Mouse (Mus musculus): ENCODE results near the gene Oas1f. TPM values are rescaled to one million over a fixed set of nuclear protein-coding genes. Genes with fewer than 3 reads are reported as not detected.
"Not testable (repeated sequence)": the region's sequence is repeated elsewhere in the genome, so short reads cannot be mapped to it uniquely, and the experiment has no call there.

The Oas1f gene
- polyA plus RNA-seq, 1 experiment from 2014 or later = not detected

GRCm38 (mm10) chr5:120836731-120837585, 10.2 kb upstream of the Oas1f start:
- 7% methylated on average over 8 of the region's 8 CpGs for WGBS
- Histone ChIP-seq H3K4me1 (replicated peaks) (0 out of 2 replicates have a peak, but pooled peaks cover 4% of the 10 kb centered on the region), H3K27ac (replicated peaks) (no peak overlapping the region), H3K9me3 (no peaks in the 10 kb centered on the region), H3K4me2 (no peak overlapping the region), H3K9ac (no peak overlapping the region), H3K36me3 (no peaks in the 10 kb centered on the region), H3K4me3 (no peak overlapping the region), H3K27me3 (peaks cover 2% of the 10 kb centered on the region; the same call in 1 of the 2 replicates)
- no peak for ATAC-seq (ENCODE audit: low FRiP score, low read depth)

- no peaks in the 10 kb centered on the region for H3K4me1 ChIP-seq (replicated peaks)
- H3K36me3 ChIP-seq = no peaks in the 10 kb centered on the region
- peaks cover 2% of the 10 kb centered on the region; the same call in 1 of the 2 replicates for H3K27me3 ChIP-seq
- 75% methylated on average over 3 of the region's 3 CpGs for WGBS
- H3K4me3 ChIP-seq = no peak overlapping the region
- no peak overlapping the region for H3K27ac ChIP-seq (replicated peaks)
- ATAC-seq (ENCODE audit: low FRiP score, low read depth) = no peak
- no peak overlapping the region for H3K4me2 ChIP-seq
- H3K9ac ChIP-seq = no peak overlapping the region
- H3K9me3 ChIP-seq = no peaks in the 10 kb centered on the region
Measured at GRCm38 (mm10) chr5:120844713-120845112, 2.5 kb upstream of the Oas1f start.

GRCm38 (mm10) chr5:120849601-120850136, 2.5 kb downstream of the Oas1f start:
- Histone ChIP-seq H3K36me3 (no peaks in the 10 kb centered on the region), H3K27ac (replicated peaks) (no peak overlapping the region), H3K4me1 (replicated peaks) (no peaks in the 10 kb centered on the region), H3K4me2 (no peak overlapping the region), H3K9ac (no peak overlapping the region), H3K27me3 (no peaks in the 10 kb centered on the region), H3K9me3 (peaks cover 6% of the 10 kb centered on the region; the same call in 1 of the 2 replicates), H3K4me3 (no peak overlapping the region)
- whole genome bisulfite sequencing = 59% methylated on average over 3 of the region's 3 CpGs
- no peak for ATAC-seq (ENCODE audit: low FRiP score, low read depth)

GRCm38 (mm10) chr5:120859241-120859640, 12.1 kb downstream of the Oas1f start:
- Histone ChIP-seq H3K4me2 (no peak overlapping the region), H3K9ac (no peak overlapping the region), H3K4me3 (no peak overlapping the region), H3K27me3 (no peaks in the 10 kb centered on the region), H3K4me1 (replicated peaks) (no peaks in the 10 kb centered on the region), H3K27ac (replicated peaks) (no peak overlapping the region), H3K36me3 (no peaks in the 10 kb centered on the region), H3K9me3 (peaks cover 4% of the 10 kb centered on the region; the same call in 1 of the 2 replicates)
- no peak for ATAC-seq (ENCODE audit: low FRiP score, low read depth)
- 87% methylated on average over 2 of the region's 2 CpGs for WGBS

GRCm38 (mm10) chr5:120861121-120861520, 14.0 kb downstream of the Oas1f start, which contains the start of gene Oas1h:
Gene Oas1h (plus strand): TSS chr5:120861421.
- H3K9me3 ChIP-seq = no peaks in the 10 kb centered on the region
- no peaks in the 10 kb centered on the region for H3K4me1 ChIP-seq (replicated peaks)
- ATAC-seq (ENCODE audit: low FRiP score, low read depth) = no peak
- no peak within 1 kb of the TSS for H3K4me3 ChIP-seq
- no peaks in the 10 kb centered on the region for H3K36me3 ChIP-seq
- 54% methylated on average over 4 of the region's 4 CpGs for WGBS
- no peak within 1 kb of the TSS for H3K4me2 ChIP-seq
- no peaks in the 10 kb centered on the region for H3K27me3 ChIP-seq
- H3K27ac ChIP-seq (replicated peaks) = no peak within 1 kb of the TSS
- H3K9ac ChIP-seq = no peak within 1 kb of the TSS

GRCm38 (mm10) chr5:120865336-120865860, 18.2 kb downstream of the Oas1f start:
- no peak overlapping the region for H3K4me3 ChIP-seq
- H3K36me3 ChIP-seq = no peaks in the 10 kb centered on the region
- H3K4me1 ChIP-seq (replicated peaks) = no peaks in the 10 kb centered on the region
- H3K9me3 ChIP-seq = no peaks in the 10 kb centered on the region
- no peak overlapping the region for H3K4me2 ChIP-seq
- 80% methylated on average over 3 of the region's 3 CpGs for WGBS
- no peak overlapping the region for H3K27ac ChIP-seq (replicated peaks)
- no peak overlapping the region for H3K9ac ChIP-seq
- ATAC-seq (ENCODE audit: low FRiP score, low read depth) = no peak
- H3K27me3 ChIP-seq = no peaks in the 10 kb centered on the region

- H3K9ac ChIP-seq = no peak overlapping the region
- no peak overlapping the region for H3K4me2 ChIP-seq
- H3K36me3 ChIP-seq = no peaks in the 10 kb centered on the region
- H3K4me3 ChIP-seq = no peak overlapping the region
- no peaks in the 10 kb centered on the region for H3K9me3 ChIP-seq
- ATAC-seq (ENCODE audit: low FRiP score, low read depth) = no peak
- no peak overlapping the region for H3K27ac ChIP-seq (replicated peaks)
- H3K27me3 ChIP-seq = no peaks in the 10 kb centered on the region
- WGBS = 81% methylated on average over 7 of the region's 7 CpGs
- H3K4me1 ChIP-seq (replicated peaks) = no peaks in the 10 kb centered on the region
Measured at GRCm38 (mm10) chr5:120869436-120870015, 22.4 kb downstream of the Oas1f start.

- H3K4me1 ChIP-seq (replicated peaks) = no peaks in the 10 kb centered on the region
- ATAC-seq (ENCODE audit: low FRiP score, low read depth) = no peak
- H3K9me3 ChIP-seq = no peaks in the 10 kb centered on the region
- H3K36me3 ChIP-seq = no peaks in the 10 kb centered on the region
- no peak overlapping the region for H3K4me3 ChIP-seq
- no peaks in the 10 kb centered on the region for H3K27me3 ChIP-seq
- 65% methylated on average over 3 of the region's 3 CpGs for WGBS
- H3K27ac ChIP-seq (replicated peaks) = no peak overlapping the region
- H3K9ac ChIP-seq = no peak overlapping the region
- no peak overlapping the region for H3K4me2 ChIP-seq
Measured at GRCm38 (mm10) chr5:120870081-120870480, 22.9 kb downstream of the Oas1f start.

- no peak overlapping the region for H3K4me2 ChIP-seq
- no peaks in the 10 kb centered on the region for H3K36me3 ChIP-seq
- no peaks in the 10 kb centered on the region for H3K9me3 ChIP-seq
- no peak overlapping the region for H3K27ac ChIP-seq (replicated peaks)
- H3K27me3 ChIP-seq = no peaks in the 10 kb centered on the region
- no peak overlapping the region for H3K4me3 ChIP-seq
- WGBS = 84% methylated on average over 7 of the region's 7 CpGs
- H3K4me1 ChIP-seq (replicated peaks) = no peaks in the 10 kb centered on the region
- ATAC-seq (ENCODE audit: low FRiP score, low read depth) = no peak
- H3K9ac ChIP-seq = no peak overlapping the region
Measured at GRCm38 (mm10) chr5:120870782-120871181, 23.6 kb downstream of the Oas1f start.

GRCm38 (mm10) chr5:120871469-120871868, 24.3 kb downstream of the Oas1f start:
- H3K4me1 ChIP-seq (replicated peaks) = no peaks in the 10 kb centered on the region
- no peaks in the 10 kb centered on the region for H3K27me3 ChIP-seq
- no peak overlapping the region for H3K9ac ChIP-seq
- no peak overlapping the region for H3K4me2 ChIP-seq
- no peak overlapping the region for H3K27ac ChIP-seq (replicated peaks)
- WGBS = 60% methylated on average over 2 of the region's 2 CpGs
- H3K36me3 ChIP-seq = no peaks in the 10 kb centered on the region
- ATAC-seq (ENCODE audit: low FRiP score, low read depth) = no peak
- H3K9me3 ChIP-seq = no peaks in the 10 kb centered on the region
- H3K4me3 ChIP-seq = no peak overlapping the region

- not testable (repeated sequence) for H3K4me2 ChIP-seq; H3K27ac ChIP-seq (replicated peaks)
Measured at GRCm38 (mm10) chr5:120876839-120877238, 29.7 kb downstream of the Oas1f start.

GRCm38 (mm10) chr5:120877407-120877806, 30.2 kb downstream of the Oas1f start:
- ATAC-seq (ENCODE audit: low FRiP score, low read depth); H3K4me2 ChIP-seq; H3K9me3 ChIP-seq; H3K4me3 ChIP-seq; H3K36me3 ChIP-seq; H3K9ac ChIP-seq; H3K27me3 ChIP-seq; H3K4me1 ChIP-seq (replicated peaks); H3K27ac ChIP-seq (replicated peaks): not testable (repeated sequence)
- 80% methylated on average over 2 of the region's 2 CpGs for WGBS

More at GRCm38 (mm10) chr5:120876839-120877238, 29.7 kb downstream of the Oas1f start:
- H3K27me3 ChIP-seq; H3K36me3 ChIP-seq; H3K4me3 ChIP-seq; H3K9me3 ChIP-seq; ATAC-seq (ENCODE audit: low FRiP score, low read depth); H3K4me1 ChIP-seq (replicated peaks); H3K9ac ChIP-seq: not testable (repeated sequence)
- 70% methylated on average over 2 of the region's 3 CpGs for WGBS
